Mouse (Mus musculus): ENCODE data around the gene C4b. TPM values are rescaled to one million over a fixed set of nuclear protein-coding genes. Genes with fewer than 3 reads are reported as not detected.

The C4b gene
- total RNA-seq, 2 experiments from 2014 or later, result 10.8 to 11.2 TPM

DNA sequence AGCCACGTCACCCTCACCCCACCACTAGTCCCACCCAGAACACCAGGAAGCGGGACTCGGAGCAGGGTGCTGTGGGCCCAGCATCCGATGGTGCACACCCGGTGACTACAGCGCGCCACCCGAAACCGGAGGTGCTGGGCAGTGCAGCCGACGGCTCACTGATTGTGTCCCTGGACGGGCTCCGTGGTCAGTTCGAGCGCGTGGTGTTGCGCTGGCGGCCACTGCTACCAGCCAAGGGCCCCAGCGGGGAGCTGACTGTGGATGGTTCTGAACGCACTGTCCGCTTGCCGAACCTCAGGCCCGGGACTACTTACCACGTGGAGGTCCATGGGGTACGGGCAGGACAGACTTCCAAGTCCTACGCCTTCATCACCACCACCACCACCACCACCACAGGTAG lies 63.5 kb downstream of the C4b start:
- H3K27ac ChIP-seq, result no peak overlapping the region
- H3K4me3 ChIP-seq, result no peak overlapping the region
- intact Hi-C loops (cut with DNase I), result no loop called here
- TF ChIP-seq CTCF (IDR thresholded peaks at IDR 0.05), result no peak
- DNase-seq (ENCODE audit: extremely low spot score in 1 of 2, low spot score in 2 of 2), result no peak

Small RNA genes within 50 kb of the gene (microRNA-seq; reads per million reads assigned to microRNA genes)
- 0 reads per million in 2 experiments for gene Gm27471

Other genes starting within 250 kb of the C4b start
- gene Btnl6, start 226.5 kb downstream of the C4b start, total RNA-seq (2021), result not detected
- 10 to 100 TPM in 1 of 2 experiments, 1 to 10 TPM in 1; 9.1 to 18.3 TPM for gene Notch4, start 179.6 kb downstream of the C4b start, total RNA-seq (2021)
- 1 to 10 TPM; 1.8 to 3.3 TPM for gene Gpsm3, start 154.1 kb downstream of the C4b start, total RNA-seq (2021)
- gene Pbx2, start 152.6 kb downstream of the C4b start, total RNA-seq (2021), result 10 to 100 TPM; 49.6 to 68.5 TPM
- gene Ager, start 146.0 kb downstream of the C4b start, total RNA-seq (2021), result 1 to 10 TPM in 1 of 2 experiments, under 1 TPM in 1; 0.47 to 1.2 TPM
- 10 to 100 TPM; 70.7 to 71.5 TPM for gene Rnf5, start 140.2 kb downstream of the C4b start, total RNA-seq (2021)
- gene Agpat1, start 139.6 kb downstream of the C4b start, total RNA-seq (2021), result 100 to 1,000 TPM; 156 to 166 TPM
- 1 to 10 TPM; 2.9 to 3.5 TPM for gene Egfl8, start 127.9 kb downstream of the C4b start, total RNA-seq (2021)
- gene Ppt2, start 115.4 kb downstream of the C4b start, total RNA-seq (2021), result 10 to 100 TPM; 47.3 to 48.6 TPM
- 100 to 1,000 TPM; 172 to 205 TPM for gene Prrt1, start 114.3 kb downstream of the C4b start, total RNA-seq (2021)
- gene Fkbpl, start 99.1 kb downstream of the C4b start, total RNA-seq (2021), result 10 to 100 TPM; 10.9 to 16.9 TPM
- 10 to 100 TPM; 64.3 to 66.4 TPM for gene Atf6b, start 96.7 kb downstream of the C4b start, total RNA-seq (2021)
- 1 to 10 TPM; 1.5 to 2.4 TPM for gene Tnxb, start 73.3 kb downstream of the C4b start, total RNA-seq (2021)
- gene Cyp21a1, start 60.7 kb upstream of the C4b start, total RNA-seq (2021), result not detected
- 10 to 100 TPM; 54.8 to 61.5 TPM for gene Stk19, start 93.1 kb upstream of the C4b start, total RNA-seq (2021)
- 10 to 100 TPM; 33.6 to 41.4 TPM for gene Dxo, start 93.1 kb upstream of the C4b start, total RNA-seq (2021)
- gene Skiv2l, start 106.3 kb upstream of the C4b start, total RNA-seq (2021), result 10 to 100 TPM; 70.1 to 70.4 TPM
- gene Nelfe, start 106.5 kb upstream of the C4b start, total RNA-seq (2021), result 10 to 100 TPM; 35.3 to 40.3 TPM
- under 1 TPM in 1 of 2 experiments, not detected in 1; 0.14 TPM for gene Cfb, start 118.6 kb upstream of the C4b start, total RNA-seq (2021)
- gene Zbtb12, start 135.6 kb upstream of the C4b start, total RNA-seq (2021), result 1 to 10 TPM; 6.5 to 7.4 TPM
- not detected for gene Gm20547, start 138.2 kb upstream of the C4b start, total RNA-seq (2021)
- gene C2, start 154.4 kb upstream of the C4b start, total RNA-seq (2021), result 1 to 10 TPM; 2.1 to 2.2 TPM
- 100 to 1,000 TPM; 175 to 184 TPM for gene Ehmt2, start 154.6 kb upstream of the C4b start, total RNA-seq (2021)
- gene Slc44a4, start 170.6 kb upstream of the C4b start, total RNA-seq (2021), result under 1 TPM; 0.45 to 0.79 TPM
- 10 to 100 TPM; 41.6 to 47.3 TPM for gene Neu1, start 187.4 kb upstream of the C4b start, total RNA-seq (2021)
- gene Hspa1b, start 215.4 kb upstream of the C4b start, total RNA-seq (2021), result 10 to 100 TPM; 18.8 to 22.1 TPM
- gene Gm20481, start 226.0 kb upstream of the C4b start, total RNA-seq (2021), result not detected
- 10 to 100 TPM; 14.5 to 17.2 TPM for gene Hspa1a, start 228.3 kb upstream of the C4b start, total RNA-seq (2021)
- gene Hspa1l, start 228.8 kb upstream of the C4b start, total RNA-seq (2021), result under 1 TPM; 0.34 to 0.42 TPM
- 10 to 100 TPM; 15.8 to 18.4 TPM for gene Lsm2, start 238.0 kb upstream of the C4b start, total RNA-seq (2021)